Mouse (Mus musculus): ENCODE results near the gene Grk4.

The Grk4 gene

GRCm38 (mm10) chr5:34659686-34660590, at the start of gene Grk4, which contains the start of gene Nop14:
Gene Grk4 (plus strand): TSS chr5:34660379.
Gene Nop14 (minus strand): TSS chr5:34660148.
- peak; percentile 100 for DNase-seq (ENCODE audit: low read depth, low spot score)

GRCm38 (mm10) chr5:34632996-34633395, 27.2 kb upstream of the Grk4 start:
- no peak for DNase-seq (ENCODE audit: low read depth, low spot score)

GRCm38 (mm10) chr5:34633641-34634040, 26.5 kb upstream of the Grk4 start:
- DNase-seq (ENCODE audit: low read depth, low spot score), result peak; percentile 37

- DNase-seq (ENCODE audit: low read depth, low spot score), result no peak
These were observed 25.3 kb upstream of the Grk4 start for GRCm38 (mm10) chr5:34634746-34635400.

GRCm38 (mm10) chr5:34635665-34636192, 24.4 kb upstream of the Grk4 start:
- no peak for DNase-seq (ENCODE audit: low read depth, low spot score)

GRCm38 (mm10) chr5:34636481-34637287, 23.5 kb upstream of the Grk4 start, which contains the start of gene Mfsd10:
Gene Mfsd10 (minus strand): TSS chr5:34637212.
- DNase-seq (ENCODE audit: low read depth, low spot score), result peak; percentile 56

GRCm38 (mm10) chr5:34637591-34638156, 22.5 kb upstream of the Grk4 start:
- DNase-seq (ENCODE audit: low read depth, low spot score), result no peak

GRCm38 (mm10) chr5:34641991-34642390, 18.2 kb upstream of the Grk4 start:
- no peak for DNase-seq (ENCODE audit: low read depth, low spot score)

- peak; percentile 60 for DNase-seq (ENCODE audit: low read depth, low spot score)
These were observed 17.2 kb upstream of the Grk4 start for GRCm38 (mm10) chr5:34642932-34643331.

GRCm38 (mm10) chr5:34647581-34647980, 12.6 kb upstream of the Grk4 start:
- DNase-seq (ENCODE audit: low read depth, low spot score), result peak; percentile 57

GRCm38 (mm10) chr5:34652961-34653360, 7.2 kb upstream of the Grk4 start:
- DNase-seq (ENCODE audit: low read depth, low spot score), result no peak

- DNase-seq (ENCODE audit: low read depth, low spot score), result no peak
These were observed 5.3 kb upstream of the Grk4 start for GRCm38 (mm10) chr5:34654881-34655280.

GRCm38 (mm10) chr5:34657556-34657955, 2.6 kb upstream of the Grk4 start:
- DNase-seq (ENCODE audit: low read depth, low spot score), result no peak

- no peak for DNase-seq (ENCODE audit: low read depth, low spot score)
These were observed 482 bp downstream of the Grk4 start for GRCm38 (mm10) chr5:34660591-34661130.

- DNase-seq (ENCODE audit: low read depth, low spot score), result no peak
These were observed 1.7 kb downstream of the Grk4 start for GRCm38 (mm10) chr5:34661909-34662308.

- DNase-seq (ENCODE audit: low read depth, low spot score), result no peak
These were observed 3.1 kb downstream of the Grk4 start for GRCm38 (mm10) chr5:34663231-34663630.

- DNase-seq (ENCODE audit: low read depth, low spot score), result no peak
These were observed 9.3 kb downstream of the Grk4 start for GRCm38 (mm10) chr5:34669493-34669892.

GRCm38 (mm10) chr5:34670280-34670679, 10.1 kb downstream of the Grk4 start:
- DNase-seq (ENCODE audit: low read depth, low spot score), result no peak

- DNase-seq (ENCODE audit: low read depth, low spot score), result no peak
These were observed 29.7 kb downstream of the Grk4 start for GRCm38 (mm10) chr5:34689868-34690267.

GRCm38 (mm10) chr5:34692782-34693181, 32.6 kb downstream of the Grk4 start:
- no peak for DNase-seq (ENCODE audit: low read depth, low spot score)

GRCm38 (mm10) chr5:34695521-34695920, 35.3 kb downstream of the Grk4 start:
- DNase-seq (ENCODE audit: low read depth, low spot score), result peak; percentile 5

All from skeletal muscle tissue, adult 2 months (tissue).